9 mouse cellular contexts compared by ENCODE assay signal in genomic region chr5:114378936-114379335, GRCm38 (mm10). TPM values are rescaled to one million over a fixed set of nuclear protein-coding genes. Genes with fewer than 3 reads are reported as not detected.
A peak's percentile ranks its signal among the peaks of the same experiment; 100 is the strongest.
DNase-seq lines count a peak whose midpoint lies in the region; ATAC-seq and TF ChIP-seq lines count a peak whose summit lies in the region.
"Had no signal": no experiment of that assay in that cellular context is flagged by ENCODE, and none has a peak within 500 bp of the region (broad histone marks: within the 10 kb centered on the region; RNA-seq: fewer than 3 reads in every experiment).

No protein-coding gene starts in this region.

- H3K36me3 ChIP-seq in heart, adult 2 months (ENCODE audit: control insufficient read depth, insufficient read depth, low read length), result no peaks in the 10 kb centered on the region
- peaks cover 25% of the 10 kb centered on the region for H3K36me3 ChIP-seq in embryonic facial prominence, embryonic 12.5 days
- H3K36me3 ChIP-seq in intestine, postnatal 0 days (ENCODE audit: control insufficient read depth, insufficient read depth), result peaks cover 13% of the 10 kb centered on the region
- peaks cover 10% of the 10 kb centered on the region for H3K36me3 ChIP-seq in midbrain, embryonic 15.5 days (replicated peaks)

- H3K27me3 ChIP-seq in heart, adult 2 months (ENCODE audit: control insufficient read depth, insufficient read depth, low read length), result no peaks in the 10 kb centered on the region
- H3K27me3 ChIP-seq in embryonic facial prominence, embryonic 12.5 days, result no peaks in the 10 kb centered on the region
- H3K27me3 ChIP-seq in intestine, postnatal 0 days (replicated peaks; ENCODE audit: control insufficient read depth, insufficient read depth, low read length), result no peaks in the 10 kb centered on the region
- no peaks in the 10 kb centered on the region for H3K27me3 ChIP-seq in midbrain, embryonic 15.5 days (replicated peaks)
- H3K27me3 ChIP-seq: CH12.LX had no signal

- H3K79me2 ChIP-seq in heart, adult 2 months (replicated peaks; ENCODE audit: control insufficient read depth, insufficient read depth, low read length), result peaks cover 6% of the 10 kb centered on the region

- peaks cover 17% of the 10 kb centered on the region for H3K4me1 ChIP-seq in heart, adult 2 months (ENCODE audit: control insufficient read depth, insufficient read depth, low read length)
- peaks cover 42% of the 10 kb centered on the region for H3K4me1 ChIP-seq in embryonic facial prominence, embryonic 12.5 days
- H3K4me1 ChIP-seq in intestine, postnatal 0 days (replicated peaks; ENCODE audit: control insufficient read depth, insufficient read depth, low read length), result peaks cover 41% of the 10 kb centered on the region
- H3K4me1 ChIP-seq in midbrain, embryonic 15.5 days, result peaks cover 57% of the 10 kb centered on the region

- TF ChIP-seq POLR2A in heart, adult 2 months (IDR thresholded peaks at IDR 0.05; ENCODE audit: insufficient read depth, low read depth, low read length), result no peak

- intact Hi-C loops in heart, adult 2 months (cut with DNase I), result loop anchor here (10.0 kb wide), 1 partner anchor 204 kb away; no protein-coding TSS in a partner anchor
- intact Hi-C loops in heart, postnatal 14 days (cut with DNase I), result no loop called here

- TF ChIP-seq EP300 in heart, adult 2 months (IDR thresholded peaks at IDR 0.05; ENCODE audit: insufficient read depth, low read depth, low read length), result no peak

- ATAC-seq in embryonic facial prominence, embryonic 12.5 days (ENCODE audit: insufficient number of reproducible peaks, insufficient read depth, low FRiP score, low TSS enrichment), result no peak
- ATAC-seq in intestine, postnatal 0 days, result no peak
- no peak for ATAC-seq in midbrain, embryonic 15.5 days (replicated peaks)

- DNase-seq in heart, adult 2 months, result peak in 1 of 2 experiments; percentile 38
- no peak for DNase-seq in heart, postnatal 14 days
- DNase-seq in layer of hippocampus, adult 8-10 months (ENCODE audit: low spot score in 2 of 2), result no peak
- no peak for DNase-seq in cerebellum, postnatal 25 days
- no peak for DNase-seq in gastrocnemius, postnatal 10 days

- H3K4me2 ChIP-seq in embryonic facial prominence, embryonic 12.5 days (replicated peaks), result peak overlapping the region; percentile 88
- peak overlapping the region; percentile 81 for H3K4me2 ChIP-seq in intestine, postnatal 0 days (replicated peaks; ENCODE audit: low read depth)
- peak overlapping the region; percentile 90 for H3K4me2 ChIP-seq in midbrain, embryonic 15.5 days

- TF ChIP-seq CTCF in heart, adult 2 months (IDR thresholded peaks at IDR 0.05), result no peak
- no peak for TF ChIP-seq CTCF in intestine, postnatal 0 days (IDR thresholded peaks at IDR 0.05; ENCODE audit: low read depth)

- peak overlapping the region; percentile 96 for H3K27ac ChIP-seq in heart, adult 2 months
- peak overlapping the region; percentile 67 for H3K27ac ChIP-seq in embryonic facial prominence, embryonic 12.5 days
- peak overlapping the region; percentile 90 for H3K27ac ChIP-seq in intestine, postnatal 0 days (ENCODE audit: low read depth, low read length)
- no peak overlapping the region for H3K27ac ChIP-seq in midbrain, embryonic 15.5 days

- WGBS in heart, adult 2 months, result 30% methylated on average over 6 of the region's 6 CpGs
- 25% methylated on average over 6 of the region's 6 CpGs for WGBS in embryonic facial prominence, embryonic 12.5 days
- 18% methylated on average over 6 of the region's 6 CpGs for WGBS in intestine, postnatal 0 days
- 21% methylated on average over 6 of the region's 6 CpGs for WGBS in midbrain, embryonic 15.5 days

- no peaks in the 10 kb centered on the region for H3K9me3 ChIP-seq in embryonic facial prominence, embryonic 12.5 days
- H3K9me3 ChIP-seq in intestine, postnatal 0 days (ENCODE audit: control insufficient read depth), result no peaks in the 10 kb centered on the region
- no peaks in the 10 kb centered on the region for H3K9me3 ChIP-seq in midbrain, embryonic 15.5 days

- peak overlapping the region; percentile 38 for H3K4me3 ChIP-seq in heart, adult 2 months
- peak overlapping the region; percentile 89 for H3K4me3 ChIP-seq in embryonic facial prominence, embryonic 12.5 days
- H3K4me3 ChIP-seq in intestine, postnatal 0 days (ENCODE audit: low read depth, low read length), result peak overlapping the region; percentile 90
- peak overlapping the region; percentile 94 for H3K4me3 ChIP-seq in midbrain, embryonic 15.5 days

- peak overlapping the region; percentile 88 for H3K9ac ChIP-seq in heart, adult 2 months (ENCODE audit: low read depth, low read length)
- peak overlapping the region; percentile 95 for H3K9ac ChIP-seq in embryonic facial prominence, embryonic 12.5 days
- peak overlapping the region; percentile 75; the same call in 1 of the 2 replicates for H3K9ac ChIP-seq in intestine, postnatal 0 days (ENCODE audit: low read depth, low read length)
- peak overlapping the region; percentile 93 for H3K9ac ChIP-seq in midbrain, embryonic 15.5 days

RNA-seq across cellular contexts. Expression of gene Kctd10, which starts 1.4 kb away (rescaled TPM):
- 10 to 100 TPM; 48.9 to 51.8 TPM for total RNA-seq in heart, adult 2 months (2021)
- polyA plus RNA-seq in heart, adult 2 months (2012; rRNA removed), result 48.0 and 63.5 TPM in 2 replicates
- total RNA-seq in heart, postnatal 14 days (2021), result 10 to 100 TPM; 61.2 to 63.1 TPM
- 115 TPM in 2 replicates for polyA plus RNA-seq in embryonic facial prominence, embryonic 12.5 days (2016; fragmentation: Nextera tagmentation; extraction: Ambion mirVana)
- polyA plus RNA-seq in intestine, postnatal 0 days (2015; fragmentation: Nextera tagmentation; extraction: Ambion mirVana), result 112 and 118 TPM in 2 replicates
- 80.7 and 82.7 TPM in 2 replicates for polyA plus RNA-seq in midbrain, embryonic 15.5 days (2015; fragmentation: Nextera tagmentation; extraction: Ambion mirVana)
- total RNA-seq in layer of hippocampus, adult 8-10 months (2022), result 10 to 100 TPM; 51.1 to 53.5 (median 53.1) TPM
- 10 to 100 TPM; 28.3 to 30.8 TPM for total RNA-seq in gastrocnemius, postnatal 10 days (2021)

RNA-seq across cellular contexts. Expression of gene Ube3b, which starts 1.5 kb away (rescaled TPM):
- total RNA-seq in heart, adult 2 months (2021), result 100 to 1,000 TPM in 1 of 2 experiments, 10 to 100 TPM in 1; 86.3 to 101 TPM
- polyA plus RNA-seq in heart, adult 2 months (2012; rRNA removed), result 84.2 and 103 TPM in 2 replicates
- 10 to 100 TPM; 67.5 to 67.7 TPM for total RNA-seq in heart, postnatal 14 days (2021)
- polyA plus RNA-seq in embryonic facial prominence, embryonic 12.5 days (2016; fragmentation: Nextera tagmentation; extraction: Ambion mirVana), result 50.4 and 50.7 TPM in 2 replicates
- polyA plus RNA-seq in intestine, postnatal 0 days (2015; fragmentation: Nextera tagmentation; extraction: Ambion mirVana), result 23.0 and 24.8 TPM in 2 replicates
- polyA plus RNA-seq in midbrain, embryonic 15.5 days (2015; fragmentation: Nextera tagmentation; extraction: Ambion mirVana), result 41.3 and 41.4 TPM in 2 replicates
- 10 to 100 TPM; 74.5 to 85.7 (median 77.6) TPM for total RNA-seq in layer of hippocampus, adult 8-10 months (2022)
- total RNA-seq in gastrocnemius, postnatal 10 days (2021), result 10 to 100 TPM; 52.3 to 55.6 TPM

Comparison
In these comparisons a context has a peak if more than half of its experiments do, and no peak if none do; other contexts are left out.
1. H3K4me3 ChIP-seq: peak in every context shown above with its lines; median percentile 94 in midbrain, embryonic 15.5 days; 90 in intestine, postnatal 0 days; 89 in embryonic facial prominence, embryonic 12.5 days; 38 in heart, adult 2 months.